Mouse (Mus musculus) kidney, embryonic 15.5 days (tissue): ENCODE results near the gene Proser3. TPM values are rescaled to one million over a fixed set of nuclear protein-coding genes. Genes with fewer than 3 reads are reported as not detected.

ENCODE experiments used
- ATAC-seq: fragments of 200-750 bp; cut with Nextera tagmentation; replicated peaks from 2 replicates; pipeline ENCODE4 v1.8.0; 2017; ENCODE audit warnings: moderate TSS enrichment; ENCODE audit not compliant: low FRiP score
- H3K27ac ChIP-seq: fragments of 300-500 bp; sonication (generic); 2 replicates; pipeline ENCODE4 v1.5.1; 2015; ENCODE audit warnings: mild to moderate bottlenecking, inconsistent platforms
- H3K27me3 ChIP-seq: fragments of 300-500 bp; sonication (generic); 2 replicates; pipeline ENCODE4 v1.6.1; 2015; ENCODE audit warnings: inconsistent platforms
- H3K36me3 ChIP-seq: fragments of 300-500 bp; sonication (generic); 2 replicates; pipeline ENCODE4 v1.6.1; 2015; ENCODE audit warnings: inconsistent platforms
- H3K4me1 ChIP-seq: fragments of 300-500 bp; sonication (generic); 2 replicates; pipeline ENCODE4 v1.6.1; 2015; ENCODE audit warnings: inconsistent platforms
- H3K4me2 ChIP-seq: fragments of 300-500 bp; sonication (generic); 2 replicates; pipeline ENCODE4 v1.6.1; 2015; ENCODE audit warnings: moderate library complexity, mild to moderate bottlenecking, inconsistent platforms
- H3K4me3 ChIP-seq: fragments of 300-500 bp; sonication (generic); replicated peaks from 2 replicates; pipeline ENCODE4 v1.5.1; 2015; ENCODE audit warnings: mild to moderate bottlenecking, inconsistent platforms
- H3K9ac ChIP-seq: fragments of 300-500 bp; sonication (generic); 2 replicates; pipeline ENCODE4 v1.6.1; 2015; ENCODE audit warnings: mild to moderate bottlenecking, inconsistent platforms
- H3K9me3 ChIP-seq: fragments of 300-500 bp; sonication (generic); replicated peaks from 2 replicates; pipeline ENCODE4 v1.6.1; 2016; ENCODE audit warnings: inconsistent platforms
- WGBS: fragments of 180-500 bp; shearing (Covaris S2); methylation state at CpG from one replicate; pipeline ENCODE4 v1.1.7; 2015; ENCODE audit warnings: mixed read lengths; 5-methylcytosine and 5-hydroxymethylcytosine counted together
- polyA plus RNA-seq: library from polyadenylated mRNA; unstranded; fragments of >200 nt; fragmentation: Nextera tagmentation; extraction: Ambion mirVana; gene quantifications from 2 replicates; pipeline ENCODE4 v1.2.1, GENCODE M21; 2015

Gene Proser3
- polyA plus RNA-seq, 1 experiment from 2014 or later, result 14.1 TPM

DNA sequence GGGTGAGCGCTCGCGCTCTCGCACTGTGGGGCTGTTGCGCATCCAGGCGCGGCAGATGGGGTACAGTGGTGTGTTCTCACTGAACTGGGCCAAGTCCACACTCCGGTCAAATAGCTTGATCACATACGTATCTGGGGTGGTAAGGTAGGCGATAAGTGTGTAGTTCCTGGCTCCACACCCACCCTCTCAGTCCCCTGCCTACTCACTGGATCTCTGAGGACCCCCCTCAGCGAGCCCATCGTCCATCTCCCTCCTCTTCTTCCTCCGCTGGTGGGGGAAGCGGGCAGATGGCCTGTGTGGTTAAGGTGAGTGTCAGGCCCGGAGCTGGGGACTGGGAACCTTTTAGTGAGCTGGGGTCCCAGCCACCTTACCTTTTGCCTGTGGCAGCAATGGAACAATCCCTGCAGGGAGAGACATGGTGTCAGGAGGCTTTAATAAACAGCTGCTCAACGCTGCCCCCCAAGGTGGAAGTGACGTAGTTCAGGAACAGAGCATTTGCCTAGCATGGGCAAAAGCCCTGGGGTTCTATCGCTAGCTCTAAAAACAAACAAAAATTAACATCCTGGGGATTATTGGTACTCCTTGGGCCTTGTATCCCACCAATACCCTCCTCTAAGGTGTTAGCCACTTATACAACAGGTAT, 4.9 kb upstream of the Proser3 start:
- no peak for ATAC-seq
- no peak overlapping the region for H3K4me3 ChIP-seq

DNA sequence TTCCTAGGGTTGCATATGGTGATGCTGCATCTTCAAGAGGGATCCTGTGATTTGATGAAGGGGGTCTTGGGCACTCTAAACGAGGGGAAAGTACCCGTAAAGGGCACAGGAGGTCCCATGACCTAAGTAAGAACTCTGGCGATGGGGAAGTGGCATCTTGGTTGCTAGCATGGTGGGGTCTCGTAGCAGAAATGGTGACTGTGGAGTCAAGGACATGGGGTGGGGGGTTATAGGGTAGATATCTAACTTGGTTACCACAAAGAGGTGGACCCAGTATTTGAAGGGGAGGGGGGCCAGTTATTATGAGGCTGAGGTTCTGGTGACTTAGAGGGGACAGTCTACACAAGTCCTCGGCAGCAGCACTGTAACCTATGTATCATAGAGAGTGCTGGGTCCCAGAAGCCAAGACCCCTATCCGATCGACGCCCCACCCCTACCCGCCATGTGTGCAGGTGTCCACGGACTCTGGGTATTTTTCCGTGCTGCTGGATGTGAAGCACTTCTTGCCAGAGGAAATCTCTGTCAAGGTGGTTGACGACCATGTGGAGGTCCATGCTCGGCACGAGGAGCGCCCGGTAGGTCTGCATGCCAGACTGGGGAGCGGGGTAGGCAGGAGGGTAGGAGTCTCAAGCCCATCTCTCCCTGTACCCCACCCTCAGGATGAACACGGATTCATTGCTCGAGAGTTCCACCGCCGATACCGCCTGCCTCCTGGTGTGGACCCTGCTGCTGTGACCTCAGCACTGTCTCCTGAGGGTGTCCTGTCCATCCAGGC, 1.9 kb upstream of the Proser3 start:
- Histone ChIP-seq H3K4me3 (peak overlapping the region; percentile 66), H3K9ac (0 out of 2 replicates have a peak overlapping the region, but pooled peaks have one; percentile 56), H3K27me3 (no peaks in the 10 kb centered on the region), H3K4me1 (peaks cover 41% of the 10 kb centered on the region), H3K4me2 (peak overlapping the region; percentile 85), H3K36me3 (peaks cover 40% of the 10 kb centered on the region), H3K9me3 (no peaks in the 10 kb centered on the region), H3K27ac (0 out of 2 replicates have a peak overlapping the region, but pooled peaks have one; percentile 99)
- 80% methylated on average over 22 of the region's 22 CpGs for WGBS
- ATAC-seq, result no peak

More for the DNA sequence above, 4.9 kb upstream of the Proser3 start:
- Histone ChIP-seq H3K9ac (no peak overlapping the region), H3K27me3 (no peaks in the 10 kb centered on the region), H3K4me1 (peaks cover 46% of the 10 kb centered on the region), H3K27ac (no peak overlapping the region), H3K36me3 (peaks cover 44% of the 10 kb centered on the region), H3K4me2 (no peak overlapping the region), H3K9me3 (no peaks in the 10 kb centered on the region)
- WGBS, result 94% methylated on average over 18 of the region's 18 CpGs

DNA sequence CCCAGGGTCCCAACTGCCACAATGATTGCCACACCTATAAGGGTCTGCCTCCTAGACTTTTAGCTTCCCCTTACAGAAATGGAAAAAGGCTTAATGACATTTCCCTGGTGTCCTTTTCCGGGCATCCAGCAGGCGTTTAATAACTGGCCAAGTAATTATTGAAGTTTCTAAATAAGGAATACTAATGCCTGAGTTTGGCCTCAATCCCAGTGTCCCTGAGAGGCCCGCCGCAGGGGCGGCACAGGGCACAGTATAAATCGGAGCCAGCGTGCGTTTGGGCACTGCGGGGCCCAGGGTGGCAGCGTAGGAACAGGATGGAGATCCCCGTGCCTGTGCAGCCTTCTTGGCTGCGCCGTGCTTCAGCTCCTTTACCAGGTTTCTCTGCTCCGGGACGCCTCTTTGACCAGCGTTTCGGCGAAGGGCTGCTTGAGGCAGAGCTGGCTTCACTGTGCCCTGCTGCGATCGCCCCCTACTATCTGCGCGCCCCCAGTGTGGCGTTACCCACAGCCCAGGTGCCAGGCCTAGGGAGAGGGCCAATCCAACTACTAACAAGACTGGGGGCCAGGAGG, 1.0 kb upstream of the Proser3 start:
- Histone ChIP-seq H3K27ac (peak overlapping the region; percentile 99), H3K9ac (peak overlapping the region; percentile 56), H3K9me3 (no peaks in the 10 kb centered on the region), H3K36me3 (peaks cover 49% of the 10 kb centered on the region), H3K4me2 (peak overlapping the region; percentile 85), H3K4me1 (peaks cover 32% of the 10 kb centered on the region), H3K27me3 (no peaks in the 10 kb centered on the region), H3K4me3 (peak overlapping the region; percentile 66)
- 0 out of 2 replicates have a peak, but pooled peaks have one; percentile 19 for ATAC-seq
- 3% methylated on average over 23 of the region's 23 CpGs for WGBS

DNA sequence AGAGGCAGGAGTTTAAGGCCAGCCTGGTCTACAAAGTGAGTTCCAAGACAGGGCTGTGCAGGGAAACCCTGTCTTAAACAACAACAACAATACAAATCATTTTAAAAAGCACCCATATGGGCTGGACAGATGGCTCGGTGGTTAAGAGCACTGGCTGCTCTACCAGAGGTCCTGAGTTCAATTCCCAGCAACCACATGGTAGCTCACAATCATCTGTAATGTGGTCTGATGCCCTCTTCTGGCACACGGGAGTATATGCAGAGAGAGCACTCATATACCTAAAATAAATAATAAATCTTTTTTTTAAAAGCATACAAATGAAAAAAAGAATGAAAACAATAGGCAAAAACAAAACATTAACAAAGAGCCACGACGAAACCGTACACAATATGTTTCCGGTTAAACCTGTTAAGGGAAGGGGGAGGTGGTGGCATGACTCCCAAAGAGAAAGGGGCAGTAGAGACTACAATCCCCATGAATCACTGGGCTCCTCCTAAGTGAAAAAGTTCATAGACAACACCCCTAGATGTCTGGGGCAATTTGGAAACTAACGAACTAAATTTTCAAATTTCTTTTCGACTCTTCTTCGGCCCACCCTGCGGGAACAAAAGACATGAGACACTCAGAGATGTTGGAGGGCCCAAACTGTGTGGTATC, 526 bp downstream of the Proser3 start:
- Histone ChIP-seq H3K27ac (peak overlapping the region; percentile 99), H3K4me1 (peaks cover 27% of the 10 kb centered on the region), H3K4me2 (peak overlapping the region; percentile 85), H3K4me3 (peak overlapping the region; percentile 66), H3K27me3 (no peaks in the 10 kb centered on the region), H3K9ac (peak overlapping the region; percentile 66), H3K36me3 (peaks cover 50% of the 10 kb centered on the region), H3K9me3 (no peaks in the 10 kb centered on the region)
- WGBS, result 3% methylated on average over 10 of the region's 10 CpGs
- ATAC-seq, result peak; percentile 64

DNA sequence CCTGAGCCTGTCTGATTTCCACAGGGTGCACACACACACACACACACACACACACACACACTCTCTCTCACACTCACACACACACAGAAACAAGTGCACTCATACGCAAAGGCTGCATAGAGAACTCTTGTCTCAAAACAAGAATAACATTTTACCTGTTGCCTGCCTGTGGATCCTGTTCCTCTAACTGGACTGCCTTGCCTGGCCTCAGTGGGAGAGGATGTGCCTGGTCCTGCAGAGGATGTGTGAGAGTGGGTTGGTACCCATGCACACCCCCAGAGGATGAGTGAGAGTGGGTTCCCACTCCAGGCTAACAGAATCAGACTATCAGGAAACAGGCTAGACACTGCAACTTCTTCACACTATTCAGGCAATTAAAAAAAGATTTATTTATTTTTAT, 1.5 kb downstream of the Proser3 start:
- WGBS, result 97% methylated on average over 1 of the region's 1 CpGs

DNA sequence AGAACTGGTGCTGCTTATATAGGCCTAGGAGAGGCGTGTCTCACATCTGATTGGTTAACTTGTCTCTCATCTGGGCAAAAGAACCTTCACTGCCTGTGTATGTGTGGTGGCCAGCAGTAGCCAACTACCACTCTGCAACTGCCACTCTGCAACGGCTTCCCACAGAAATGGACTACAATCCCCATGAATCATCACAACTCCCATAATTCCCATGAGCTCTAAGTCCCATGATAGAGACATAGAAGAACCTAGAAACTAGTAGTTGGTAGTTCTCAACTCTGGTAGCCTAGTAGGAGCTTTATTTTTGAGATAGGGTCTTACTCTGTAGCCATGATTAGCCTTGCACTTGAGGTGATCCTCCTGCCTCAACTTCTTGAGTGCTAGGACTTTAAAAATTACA, 2.2 kb downstream of the Proser3 start:
- H3K9ac ChIP-seq, result no peak overlapping the region
- H3K27ac ChIP-seq, result no peak overlapping the region
- peaks cover 27% of the 10 kb centered on the region for H3K4me1 ChIP-seq
- no peak overlapping the region for H3K4me2 ChIP-seq
- no peaks in the 10 kb centered on the region for H3K27me3 ChIP-seq
- peaks cover 42% of the 10 kb centered on the region for H3K36me3 ChIP-seq
- no peak for ATAC-seq
- no peak overlapping the region for H3K4me3 ChIP-seq
- 94% methylated on average over 2 of the region's 2 CpGs for WGBS
- H3K9me3 ChIP-seq, result no peaks in the 10 kb centered on the region

More for the DNA sequence above, 1.5 kb downstream of the Proser3 start:
- Histone ChIP-seq H3K4me2 (no peak overlapping the region), H3K4me3 (no peak overlapping the region), H3K36me3 (peaks cover 49% of the 10 kb centered on the region), H3K9me3 (no peaks in the 10 kb centered on the region), H3K4me1 (peaks cover 27% of the 10 kb centered on the region), H3K27me3 (no peaks in the 10 kb centered on the region), H3K27ac (no peak overlapping the region), H3K9ac (no peak overlapping the region)
- ATAC-seq, result no peak

DNA sequence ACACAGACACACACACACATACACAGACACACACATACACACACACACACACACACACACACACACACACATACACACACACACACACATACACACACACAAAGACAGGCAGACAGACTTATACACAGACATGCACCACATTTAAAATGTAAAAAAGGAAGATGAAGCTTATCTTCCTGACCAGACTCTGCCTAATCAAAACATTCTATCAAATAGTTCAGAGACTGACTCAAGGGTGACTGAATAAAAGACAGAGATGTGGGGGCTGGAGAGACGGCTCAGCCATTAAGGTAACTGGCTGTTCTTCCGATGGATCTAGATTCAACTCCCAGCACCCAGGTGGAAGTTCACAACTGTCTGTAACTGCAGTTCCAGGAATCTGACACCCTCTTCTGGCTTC, 7.8 kb downstream of the Proser3 start:
- H3K4me2 ChIP-seq, result no peak overlapping the region
- H3K27ac ChIP-seq, result no peak overlapping the region
- H3K9ac ChIP-seq, result no peak overlapping the region
- WGBS, result 84% methylated on average over 2 of the region's 2 CpGs
- H3K27me3 ChIP-seq, result no peaks in the 10 kb centered on the region
- H3K9me3 ChIP-seq, result no peaks in the 10 kb centered on the region
- no peaks in the 10 kb centered on the region for H3K4me1 ChIP-seq
- H3K36me3 ChIP-seq, result peaks cover 77% of the 10 kb centered on the region
- no peak overlapping the region for H3K4me3 ChIP-seq
- no peak for ATAC-seq

DNA sequence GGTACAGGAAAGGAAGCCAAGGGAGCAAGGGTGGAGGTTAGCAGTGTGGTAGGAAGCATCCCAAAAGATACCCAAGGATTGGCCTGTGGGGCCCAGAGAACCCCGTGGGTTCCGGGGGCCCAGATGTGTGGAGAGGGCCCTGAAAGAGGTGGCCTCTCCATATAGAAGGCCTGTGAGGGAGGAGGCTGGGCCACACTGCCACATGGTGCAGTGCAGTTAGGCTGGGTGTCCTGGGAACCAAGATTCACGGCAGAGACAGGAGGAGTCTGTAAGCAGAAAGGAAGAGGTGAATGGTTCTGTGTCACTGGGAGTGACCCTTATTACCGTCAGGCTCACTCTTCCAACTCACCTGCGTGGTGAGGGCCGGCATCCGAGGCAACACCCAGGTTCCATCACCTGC, 11.5 kb downstream of the Proser3 start:
- Histone ChIP-seq H3K4me1 (peaks cover 4% of the 10 kb centered on the region), H3K4me3 (no peak overlapping the region), H3K36me3 (peaks cover 59% of the 10 kb centered on the region), H3K27ac (no peak overlapping the region), H3K4me2 (no peak overlapping the region), H3K27me3 (no peaks in the 10 kb centered on the region), H3K9me3 (no peaks in the 10 kb centered on the region), H3K9ac (no peak overlapping the region)
- ATAC-seq, result no peak
- 90% methylated on average over 7 of the region's 7 CpGs for WGBS

DNA sequence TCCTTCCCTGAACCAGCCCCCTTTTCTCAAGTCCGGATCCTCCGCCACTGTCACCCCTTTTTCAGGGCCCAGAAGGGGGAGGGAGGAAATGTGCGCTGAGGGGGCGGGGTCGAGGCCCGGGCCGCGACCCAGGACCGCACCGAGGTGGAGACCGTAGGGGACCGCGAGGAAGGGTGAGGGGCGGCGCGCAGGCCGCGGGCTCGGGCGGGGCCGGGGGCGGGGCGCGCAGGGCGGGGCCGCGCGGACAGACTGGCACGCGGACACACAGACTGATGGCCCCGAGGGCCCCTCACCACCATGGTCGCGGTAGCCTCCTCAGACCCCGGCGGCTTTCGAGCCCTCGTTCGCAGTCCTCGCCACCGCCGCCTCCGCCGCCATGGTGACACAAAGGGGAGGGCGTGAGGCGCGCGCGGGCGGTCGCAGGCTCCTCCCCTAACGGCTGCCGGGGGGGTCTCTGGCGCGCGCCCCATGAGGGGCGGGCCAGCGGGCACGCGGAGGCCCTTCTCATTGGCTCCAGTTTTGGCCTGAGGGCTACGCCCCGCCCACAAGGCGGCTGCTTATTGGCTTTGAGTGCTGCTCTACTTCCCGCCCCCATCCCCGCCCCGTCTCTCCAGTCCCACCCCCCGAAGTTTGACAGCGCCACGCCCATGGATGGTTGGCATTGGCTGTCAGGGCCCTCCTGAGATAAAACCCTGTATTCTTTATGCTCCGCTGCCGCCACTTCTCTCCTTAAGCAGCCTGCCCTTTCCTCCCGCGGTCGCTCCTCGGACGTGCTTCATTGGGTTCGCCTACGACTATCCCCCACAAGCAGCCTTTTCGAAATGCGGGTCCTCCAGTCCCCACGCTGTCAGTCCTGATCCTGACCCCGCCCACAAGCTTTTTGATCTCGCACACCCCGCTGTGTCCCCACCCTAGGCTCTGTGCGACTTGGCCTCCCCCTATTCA, 17.2 kb downstream of the Proser3 start, which contains the start of gene Arhgap33:
TSS of gene Arhgap33 (minus strand) at position 428 of the 945 bp plus-strand sequence.
- H3K4me1 ChIP-seq, result peaks cover 29% of the 10 kb centered on the region
- peak within 1 kb of the TSS; percentile 74 for H3K27ac ChIP-seq
- under 1% methylated on average over 53 of the region's 84 CpGs for WGBS

DNA sequence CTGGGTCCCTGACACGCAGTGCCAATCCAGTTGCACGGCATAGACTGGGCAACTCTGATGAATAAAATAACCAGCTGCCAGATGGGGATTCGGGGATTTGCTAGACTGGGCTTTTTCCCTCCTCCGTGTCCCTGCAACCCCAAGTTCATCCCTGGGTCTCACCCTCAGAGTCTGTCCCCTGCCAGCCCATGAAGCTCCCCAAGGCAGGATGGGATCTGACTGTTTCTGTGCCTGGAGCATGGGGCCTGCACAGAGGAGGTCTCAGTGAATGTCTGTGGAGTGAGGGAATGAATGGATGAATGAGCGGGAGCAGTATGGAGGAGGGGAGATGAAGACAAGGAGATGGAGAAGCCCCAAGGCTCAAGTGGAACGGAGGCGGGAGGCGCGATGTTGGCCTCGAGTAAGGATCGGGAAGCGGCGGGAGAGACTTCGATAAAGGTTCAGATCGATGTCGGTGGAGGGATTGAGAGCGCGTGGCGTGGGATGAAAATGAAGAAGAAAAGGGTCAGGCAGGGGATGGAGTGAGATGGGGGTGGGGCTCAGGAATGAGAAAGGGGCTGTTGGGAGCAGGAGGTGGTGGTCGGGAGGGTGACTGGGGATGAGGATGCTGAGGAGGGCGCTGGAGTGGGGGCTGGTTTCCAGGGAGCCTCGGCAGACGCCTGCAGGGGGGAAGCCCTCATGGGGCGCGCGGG, 18.0 kb downstream of the Proser3 start:
- WGBS, result 7% methylated on average over 26 of the region's 26 CpGs

More for the DNA sequence above, 17.2 kb downstream of the Proser3 start, which contains the start of gene Arhgap33:
- no peaks in the 10 kb centered on the region for H3K27me3 ChIP-seq
- peaks cover 52% of the 10 kb centered on the region for H3K36me3 ChIP-seq
- peak within 1 kb of the TSS; percentile 85 for H3K4me3 ChIP-seq
- peak within 1 kb of the TSS; percentile 65 for H3K9ac ChIP-seq
- H3K9me3 ChIP-seq, result no peaks in the 10 kb centered on the region
- H3K4me2 ChIP-seq, result peak within 1 kb of the TSS; percentile 89
- peak; percentile 93 for ATAC-seq

More for the DNA sequence above, 18.0 kb downstream of the Proser3 start:
- Histone ChIP-seq H3K27ac (peak overlapping the region; percentile 74), H3K27me3 (no peaks in the 10 kb centered on the region), H3K36me3 (peaks cover 52% of the 10 kb centered on the region), H3K9me3 (no peaks in the 10 kb centered on the region), H3K4me1 (peaks cover 29% of the 10 kb centered on the region), H3K4me2 (peak overlapping the region; percentile 89), H3K9ac (peak overlapping the region; percentile 65), H3K4me3 (peak overlapping the region; percentile 85)
- no peak; the same call in 1 of the 2 replicates for ATAC-seq
